Mouse (Mus musculus) frontal cortex, adult (tissue): ENCODE data around the gene Ccl17.

ENCODE experiments used
- ATAC-seq: cut with Nextera tagmentation; 2 replicates; pipeline ENCODE4 v1.9.2; 2017; ENCODE audit warnings: mild to moderate bottlenecking, moderate library complexity, mixed read lengths; ENCODE audit not compliant: low TSS enrichment

Gene Ccl17

DNA sequence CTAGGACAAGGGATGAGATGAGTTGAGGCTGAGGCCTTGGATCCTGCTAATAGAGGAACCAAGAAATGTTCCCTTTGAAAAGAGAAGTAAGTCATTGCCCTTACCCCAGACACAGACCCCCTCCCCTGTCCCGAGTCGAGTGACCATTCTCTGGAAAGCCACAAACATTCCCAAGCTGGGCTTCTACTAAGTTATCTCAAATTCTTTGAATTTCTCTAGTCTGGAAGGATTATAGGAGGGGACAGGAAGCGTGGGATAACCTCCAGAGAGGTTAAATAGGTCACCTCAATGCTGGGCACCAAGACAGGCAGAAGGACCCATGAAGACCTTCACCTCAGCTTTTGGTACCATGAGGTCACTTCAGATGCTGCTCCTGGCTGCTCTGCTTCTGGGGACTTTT lies at the start of gene Ccl17:
Gene Ccl17 (plus strand): TSS at position 301 of the 400 bp plus-strand sequence.
- no peak for ATAC-seq

DNA sequence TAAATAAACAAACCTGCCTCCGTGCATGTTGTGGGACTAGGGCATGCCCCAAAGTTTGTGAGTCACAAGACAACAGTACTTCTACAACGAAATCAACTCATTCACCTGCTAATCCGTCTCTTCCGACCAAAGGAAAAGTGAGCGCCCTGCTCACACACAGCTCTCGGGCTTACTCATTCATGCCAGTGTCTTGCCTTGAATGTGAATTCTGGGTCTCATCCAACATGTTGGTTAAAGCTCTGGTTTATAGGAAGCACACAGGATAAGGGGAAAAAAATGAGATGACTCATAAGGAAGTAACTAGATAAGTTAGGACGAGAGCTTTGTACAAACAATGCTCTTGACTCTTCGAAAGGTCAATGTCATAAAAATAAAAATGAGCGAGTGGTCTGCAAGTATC lies 43.2 kb upstream of the Ccl17 start:
- ATAC-seq = no peak

DNA sequence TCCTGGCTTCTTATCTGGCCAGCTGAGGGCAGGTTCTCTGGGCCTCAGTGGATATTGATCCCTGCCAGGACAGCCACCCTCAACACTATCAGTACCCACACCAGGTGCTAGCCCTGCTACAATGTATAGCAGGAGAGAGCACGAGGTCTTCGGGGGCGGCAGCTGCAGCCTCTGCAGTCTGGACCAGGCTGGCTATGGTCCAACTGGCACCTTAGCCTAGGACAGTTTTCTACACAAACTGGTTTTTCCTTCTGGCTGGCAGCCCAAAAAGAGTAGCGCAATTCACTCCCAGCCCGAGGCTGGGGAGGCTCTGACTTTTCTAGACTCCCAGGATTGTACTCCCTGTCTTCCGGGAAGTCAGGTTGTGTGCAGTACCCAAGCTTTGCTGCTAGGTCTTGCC lies 39.3 kb upstream of the Ccl17 start:
- ATAC-seq = no peak

DNA sequence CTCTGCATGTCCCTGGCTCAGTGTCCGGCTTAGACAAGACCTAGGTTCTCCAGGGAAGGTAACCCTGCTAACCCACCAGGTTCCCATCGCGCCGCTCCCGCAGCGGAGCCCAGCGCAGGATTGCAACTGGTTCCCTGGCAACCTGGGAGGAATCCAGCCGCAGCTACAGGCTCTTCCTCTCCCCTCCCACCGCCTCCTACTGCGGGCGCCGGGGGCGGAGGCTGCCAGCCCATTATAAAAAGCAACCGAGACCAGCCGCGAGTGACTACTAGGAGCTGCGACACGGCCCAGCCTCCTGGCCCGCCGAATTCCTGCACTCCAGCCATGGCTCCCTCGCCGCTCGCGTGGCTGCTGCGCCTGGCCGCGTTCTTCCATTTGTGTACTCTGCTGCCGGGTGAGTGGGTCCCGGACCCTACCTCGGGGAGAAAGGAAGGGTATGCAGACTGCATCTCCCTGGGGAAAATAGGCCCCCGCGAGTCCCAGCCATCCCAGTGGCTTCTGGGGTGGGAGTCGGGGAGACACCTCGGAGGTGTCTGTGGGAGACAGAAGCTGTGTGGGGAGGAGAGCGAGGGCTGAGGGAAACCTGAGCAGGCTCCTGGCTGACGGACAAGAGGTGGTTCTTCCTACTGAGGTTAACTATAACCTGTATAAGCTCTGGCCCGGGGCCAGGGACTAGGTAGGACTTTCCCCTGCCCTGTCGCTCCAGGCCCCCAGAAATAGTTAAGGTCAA lies 38.1 kb upstream of the Ccl17 start, which contains the start of gene Cx3cl1:
Gene Cx3cl1 (plus strand): TSS at position 69 of the 730 bp plus-strand sequence.
- peak; percentile 46 for ATAC-seq

DNA sequence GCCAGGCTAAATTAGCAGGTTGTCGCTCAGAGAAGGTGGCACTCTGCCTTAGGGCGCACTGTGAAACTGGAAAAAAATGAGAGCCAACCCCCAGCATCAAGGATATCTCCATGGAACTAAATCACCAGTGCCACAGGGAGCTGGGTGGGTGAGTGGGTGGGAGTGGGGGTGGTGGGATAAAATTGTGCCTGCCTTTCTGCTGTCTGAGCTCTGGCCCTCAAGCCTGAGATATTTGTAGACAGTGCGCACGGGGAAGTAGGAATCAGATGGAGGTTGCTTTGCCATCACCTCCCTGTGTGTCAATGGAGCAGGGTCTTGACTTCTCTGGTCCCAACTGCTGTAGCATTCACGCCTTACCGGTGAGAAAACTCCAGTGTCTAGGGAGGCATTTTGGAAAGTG lies 37.2 kb upstream of the Ccl17 start:
- peak; percentile 28 for ATAC-seq

DNA sequence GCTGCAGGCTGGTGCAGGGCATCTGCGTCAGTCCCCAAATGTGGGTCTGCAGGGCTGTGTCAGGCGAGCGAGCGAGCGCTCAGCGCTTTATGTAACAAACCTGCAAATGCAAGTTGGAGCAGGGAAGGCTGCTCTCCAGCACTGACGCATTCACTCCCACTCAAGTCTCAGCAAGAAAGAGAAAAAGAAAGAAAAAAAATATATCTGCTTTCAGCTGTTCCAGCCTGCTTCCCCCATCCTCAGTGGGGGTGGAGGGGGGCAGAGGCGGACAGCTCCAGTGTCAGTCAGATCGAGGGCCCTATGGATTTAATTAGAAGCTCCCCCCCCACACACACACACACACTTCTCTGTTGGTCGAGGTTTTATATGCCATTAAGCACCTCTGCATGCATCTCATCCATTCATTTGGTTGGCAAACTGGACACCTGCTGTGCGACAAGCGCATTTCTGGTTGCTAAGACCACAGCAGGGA lies 36.5 kb upstream of the Ccl17 start:
- peak; percentile 55 for ATAC-seq

DNA sequence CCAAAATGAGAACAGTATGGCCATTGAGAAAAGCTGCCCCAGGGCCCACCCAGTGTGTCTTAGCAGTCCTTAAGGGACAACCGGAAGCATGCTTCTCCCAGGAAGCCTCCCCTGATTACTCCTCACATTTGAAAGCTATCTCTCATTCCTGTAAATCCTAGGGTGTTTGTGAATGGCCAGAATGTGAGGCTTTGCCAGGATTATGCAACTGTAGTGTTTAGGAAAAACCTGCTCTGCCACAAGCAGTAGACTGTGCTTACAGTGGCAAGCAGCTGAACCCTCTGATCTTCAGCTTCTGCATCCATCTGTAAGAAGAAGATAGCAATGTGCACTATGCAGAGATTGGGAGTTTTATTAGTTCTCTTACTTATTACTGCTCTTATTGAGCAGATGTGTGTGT lies 35.7 kb upstream of the Ccl17 start:
- no peak for ATAC-seq

DNA sequence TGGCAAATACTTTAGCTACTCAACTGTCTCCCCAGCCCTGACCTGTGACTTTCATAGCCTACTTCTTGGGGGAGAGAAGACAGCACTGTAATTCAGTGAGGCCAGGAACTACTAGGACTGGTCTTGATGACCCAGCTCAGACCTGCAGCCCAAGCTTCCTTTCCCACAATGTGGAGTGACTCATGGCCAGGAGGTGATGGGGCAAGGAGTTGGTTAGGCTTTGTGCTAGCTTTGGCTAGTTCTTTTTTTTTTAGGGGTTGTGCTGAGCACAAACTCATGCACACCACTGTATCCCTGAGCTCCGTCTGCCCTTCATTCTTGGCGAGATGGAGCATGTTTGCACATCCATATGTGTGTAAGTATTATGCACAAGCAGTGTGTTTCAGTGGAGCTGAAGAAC lies 33.9 kb upstream of the Ccl17 start:
- no peak for ATAC-seq

DNA sequence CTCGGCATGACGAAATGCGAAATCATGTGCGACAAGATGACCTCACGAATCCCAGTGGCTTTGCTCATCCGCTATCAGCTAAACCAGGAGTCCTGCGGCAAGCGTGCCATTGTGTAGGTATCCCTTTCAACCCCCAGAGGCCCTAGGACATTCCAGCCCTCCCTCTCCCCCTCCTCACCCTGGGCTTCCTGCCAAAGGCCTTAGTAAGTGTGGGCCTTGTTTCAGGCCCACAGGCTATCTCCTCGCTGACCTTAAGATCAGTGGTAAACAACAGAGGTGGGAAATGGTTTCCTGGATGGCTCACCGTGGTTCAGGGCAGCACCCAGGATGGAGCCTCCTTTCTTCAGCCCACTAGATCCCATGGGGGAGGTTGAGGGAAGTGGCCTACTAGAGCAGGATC lies 32.2 kb upstream of the Ccl17 start:
- no peak for ATAC-seq

DNA sequence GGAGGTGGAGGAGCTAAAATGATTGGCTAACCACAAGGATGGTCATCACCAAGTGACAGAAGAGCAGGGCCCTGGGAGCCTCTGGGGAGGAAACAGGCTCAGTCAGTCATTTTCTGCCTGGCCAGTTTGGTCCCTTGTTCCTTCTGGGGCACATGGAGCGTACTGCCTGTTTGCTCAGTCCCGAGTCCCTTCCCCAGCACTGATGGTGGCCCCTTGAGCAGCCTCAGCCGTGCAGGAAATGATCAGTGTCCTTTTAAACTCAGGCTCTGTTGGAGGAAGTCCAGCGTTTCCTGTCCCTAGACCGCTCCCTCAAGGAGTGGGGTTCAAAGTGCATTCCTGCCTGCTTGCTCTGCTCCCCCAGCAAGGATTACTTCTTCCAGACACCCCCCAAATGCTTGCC lies 31.8 kb upstream of the Ccl17 start:
- no peak for ATAC-seq

DNA sequence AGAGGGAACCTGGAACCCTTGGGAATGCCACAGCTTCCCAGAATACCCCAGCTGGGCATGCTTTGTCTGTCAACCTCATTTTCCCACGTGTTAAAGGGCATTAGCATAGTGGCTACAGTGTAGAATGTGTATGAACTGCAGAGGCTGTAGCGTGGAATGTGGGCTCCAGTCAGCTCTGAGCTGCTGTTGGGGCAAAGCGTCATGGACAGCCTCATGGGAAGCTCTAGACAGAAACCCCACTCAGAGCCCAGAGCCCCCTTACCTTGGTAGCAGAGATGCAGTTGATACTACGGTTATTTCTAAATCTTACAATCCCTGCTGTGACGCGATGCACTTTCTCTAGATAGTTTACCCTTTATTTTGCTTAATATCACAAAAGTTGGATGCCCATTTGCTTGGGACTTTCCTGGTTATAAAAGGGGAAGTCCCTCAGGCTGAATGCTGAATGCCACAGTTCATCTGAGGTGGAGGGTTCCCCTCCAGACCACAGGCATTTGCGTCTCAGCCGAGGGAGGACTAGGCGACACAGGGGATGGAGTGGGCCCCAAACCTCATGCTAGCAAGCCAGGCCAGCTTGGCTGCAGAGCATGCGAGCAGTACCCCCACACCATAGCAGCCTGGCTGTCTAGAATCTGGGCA lies 31.2 kb upstream of the Ccl17 start:
- no peak for ATAC-seq

DNA sequence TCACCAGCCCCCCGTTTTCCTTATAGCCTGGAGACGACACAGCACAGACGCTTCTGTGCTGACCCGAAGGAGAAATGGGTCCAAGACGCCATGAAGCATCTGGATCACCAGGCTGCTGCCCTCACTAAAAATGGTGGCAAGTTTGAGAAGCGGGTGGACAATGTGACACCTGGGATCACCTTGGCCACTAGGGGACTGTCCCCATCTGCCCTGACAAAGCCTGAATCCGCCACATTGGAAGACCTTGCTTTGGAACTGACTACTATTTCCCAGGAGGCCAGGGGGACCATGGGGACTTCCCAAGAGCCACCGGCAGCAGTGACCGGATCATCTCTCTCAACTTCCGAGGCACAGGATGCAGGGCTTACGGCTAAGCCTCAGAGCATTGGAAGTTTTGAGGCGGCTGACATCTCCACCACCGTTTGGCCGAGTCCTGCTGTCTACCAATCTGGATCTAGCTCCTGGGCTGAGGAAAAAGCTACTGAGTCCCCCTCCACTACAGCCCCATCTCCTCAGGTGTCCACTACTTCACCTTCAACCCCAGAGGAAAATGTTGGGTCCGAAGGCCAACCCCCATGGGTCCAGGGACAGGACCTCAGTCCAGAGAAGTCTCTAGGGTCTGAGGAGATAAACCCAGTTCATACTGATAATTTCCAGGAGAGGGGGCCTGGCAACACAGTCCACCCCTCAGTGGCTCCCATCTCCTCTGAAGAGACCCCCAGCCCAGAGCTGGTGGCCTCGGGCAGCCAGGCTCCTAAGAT lies 30.5 kb upstream of the Ccl17 start:
- no peak for ATAC-seq

DNA sequence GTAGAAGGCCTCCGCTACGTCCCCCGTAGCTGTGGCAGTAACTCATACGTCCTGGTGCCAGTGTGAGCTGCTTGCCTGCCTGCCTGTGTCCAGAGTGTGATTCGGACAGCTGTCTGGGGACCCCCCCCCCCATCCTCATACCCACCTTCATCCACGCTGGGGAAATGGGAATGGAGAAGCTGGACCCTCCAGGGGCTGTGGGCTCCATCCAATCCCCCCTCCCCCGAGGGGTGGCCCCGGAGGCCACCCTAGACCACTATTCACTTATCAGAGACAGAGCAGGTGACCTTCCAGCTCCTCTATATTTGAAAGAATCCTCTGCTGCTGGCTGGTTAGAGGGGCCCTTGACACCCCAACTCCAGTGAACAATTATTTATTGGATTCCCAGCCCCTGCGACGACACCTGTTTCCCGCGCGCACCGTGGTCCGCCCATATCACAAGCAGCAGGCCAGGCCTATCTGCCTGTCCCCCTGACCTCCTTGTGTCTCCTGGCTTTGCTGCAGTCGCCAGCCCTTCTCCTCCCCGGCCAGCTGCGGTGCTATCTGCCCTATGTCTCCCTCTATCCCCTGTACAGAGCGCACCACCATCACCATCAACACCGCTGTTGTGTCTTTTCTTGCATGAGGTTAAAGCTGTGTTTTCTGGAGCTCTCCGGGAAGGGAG lies 29.6 kb upstream of the Ccl17 start:
- no peak for ATAC-seq

DNA sequence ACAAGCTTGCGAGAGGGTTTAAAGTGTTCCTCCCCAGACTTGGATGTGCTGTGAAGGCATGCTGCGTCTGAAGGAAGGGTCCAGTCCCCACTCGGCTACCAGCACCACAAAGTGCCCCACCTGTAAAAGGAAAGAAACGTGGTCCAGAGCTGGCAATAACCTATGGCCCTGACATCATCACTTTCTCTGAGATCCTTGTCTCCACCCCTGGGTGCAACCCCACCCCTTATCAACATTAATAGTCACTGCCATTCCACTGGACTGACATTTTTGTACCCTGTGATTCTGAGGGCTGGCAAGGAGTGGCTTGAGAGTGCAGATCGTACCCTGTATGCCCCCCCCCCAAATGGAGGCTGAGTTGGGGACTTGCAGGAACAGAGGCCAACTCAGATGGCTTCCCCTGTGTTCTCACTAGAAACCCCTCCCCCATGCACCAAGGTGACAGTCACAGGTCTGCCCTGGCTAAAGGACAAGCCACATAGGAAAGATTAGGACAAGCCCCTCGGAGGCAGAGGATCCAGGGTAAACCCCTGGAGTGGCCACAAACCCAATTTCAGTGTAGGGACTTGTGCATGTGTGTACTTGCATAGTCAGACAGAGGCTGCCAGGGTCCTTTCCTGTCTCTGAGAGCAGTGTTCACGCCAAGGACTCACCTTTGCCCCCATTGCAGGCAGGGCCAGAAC lies 29.0 kb upstream of the Ccl17 start:
- no peak for ATAC-seq

DNA sequence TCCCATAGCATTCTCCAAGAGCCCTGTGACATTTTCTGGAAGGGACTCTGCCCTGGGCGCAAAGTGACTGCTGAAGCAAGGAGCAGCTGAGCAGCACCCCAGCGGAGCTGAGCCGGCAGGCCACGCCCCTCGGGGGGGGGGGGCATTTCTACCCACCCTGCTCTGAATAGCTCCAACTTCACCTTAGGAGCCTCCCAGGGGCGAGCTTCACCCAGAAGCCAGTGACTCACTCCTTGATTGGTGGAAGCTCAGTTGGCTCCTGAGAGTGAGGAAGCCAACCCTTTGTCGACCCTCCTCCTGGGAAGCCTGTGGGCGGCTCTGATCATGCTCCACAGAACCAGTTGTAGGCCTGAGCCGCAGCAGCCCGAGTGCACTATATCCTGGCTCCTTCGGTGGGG lies 28.4 kb upstream of the Ccl17 start:
- peak; percentile 6; the same call in 1 of the 2 replicates for ATAC-seq

DNA sequence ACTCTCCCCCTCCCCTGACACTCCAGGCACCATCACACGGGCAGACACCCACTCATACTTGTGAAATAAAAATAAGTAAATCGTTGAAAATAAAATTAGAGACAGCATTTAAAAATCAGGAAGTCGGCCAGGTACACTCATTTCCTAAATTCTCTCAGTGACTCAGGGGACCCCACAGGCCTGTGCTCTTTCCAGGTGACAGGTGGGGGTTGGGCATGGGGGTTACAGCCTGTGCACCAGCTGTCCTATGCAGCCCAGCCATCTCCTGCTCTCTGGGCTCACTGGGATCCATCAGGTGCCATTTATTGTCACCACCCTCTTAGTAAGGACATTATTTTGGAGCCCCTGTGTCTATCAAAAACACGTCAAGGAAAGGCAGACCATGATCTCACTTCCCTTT lies 26.4 kb upstream of the Ccl17 start:
- ATAC-seq = no peak

DNA sequence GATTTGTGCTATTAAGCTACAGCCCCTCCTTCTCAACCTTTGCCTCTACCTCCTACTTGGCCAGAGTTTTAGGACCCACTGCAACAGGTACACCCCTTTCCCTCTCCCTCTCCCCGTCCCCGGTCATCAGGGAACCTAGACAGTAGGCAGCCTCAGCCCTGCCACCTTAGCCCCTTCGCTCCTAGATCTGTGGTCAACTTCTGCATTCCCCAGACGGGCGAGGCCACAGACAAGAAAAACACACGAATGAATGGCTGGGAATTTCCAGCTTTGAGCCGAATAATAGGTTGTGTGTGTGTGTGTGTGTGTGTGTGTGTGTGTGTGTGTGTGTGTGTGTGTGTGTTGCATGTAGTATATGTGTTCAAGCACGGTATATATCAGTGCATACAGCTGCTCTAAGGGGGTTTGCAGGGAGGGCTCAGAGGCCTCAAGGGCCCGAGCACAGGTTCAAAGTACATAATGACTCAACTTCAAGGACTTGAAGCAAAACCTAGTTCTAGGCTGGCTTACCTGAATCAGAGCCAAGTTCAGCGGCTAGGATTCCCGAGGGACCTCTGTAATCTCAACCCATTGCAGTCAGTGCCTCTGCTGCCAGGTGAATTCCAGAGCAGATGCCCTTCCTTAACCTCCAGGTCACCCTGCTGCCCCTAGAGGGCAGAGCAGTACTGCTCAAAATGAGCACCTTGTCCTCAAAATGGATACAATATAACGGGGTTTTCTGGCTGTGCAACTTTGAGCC lies 24.8 kb upstream of the Ccl17 start:
- no peak for ATAC-seq

DNA sequence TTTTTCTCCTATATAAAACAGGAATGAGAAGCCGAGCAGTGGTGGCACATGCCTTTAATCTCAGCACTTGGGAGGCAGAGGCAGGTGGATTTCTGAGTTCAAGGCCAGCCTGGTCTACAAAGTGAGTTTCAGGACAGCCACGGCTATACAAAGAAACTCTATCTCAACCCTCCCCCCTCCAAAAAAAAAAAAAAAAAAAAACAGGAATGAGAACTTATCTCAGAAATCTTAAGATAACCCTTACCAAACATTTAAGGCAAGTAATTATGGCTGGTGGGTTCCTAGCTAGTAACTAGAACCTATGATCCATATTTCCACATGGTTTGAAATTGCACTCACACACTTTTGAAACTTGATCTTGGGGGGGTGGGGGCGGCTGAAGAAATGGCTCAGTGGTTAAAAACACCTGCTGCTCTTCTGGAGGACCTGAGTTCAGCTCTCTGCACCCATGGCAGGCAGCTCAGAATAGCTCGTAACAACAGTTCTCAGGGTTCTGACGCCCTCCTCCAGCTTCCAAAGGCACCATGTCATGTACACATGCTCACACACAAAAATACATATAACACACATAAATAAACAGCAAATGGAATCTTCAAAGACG lies 24.2 kb upstream of the Ccl17 start:
- ATAC-seq = no peak

DNA sequence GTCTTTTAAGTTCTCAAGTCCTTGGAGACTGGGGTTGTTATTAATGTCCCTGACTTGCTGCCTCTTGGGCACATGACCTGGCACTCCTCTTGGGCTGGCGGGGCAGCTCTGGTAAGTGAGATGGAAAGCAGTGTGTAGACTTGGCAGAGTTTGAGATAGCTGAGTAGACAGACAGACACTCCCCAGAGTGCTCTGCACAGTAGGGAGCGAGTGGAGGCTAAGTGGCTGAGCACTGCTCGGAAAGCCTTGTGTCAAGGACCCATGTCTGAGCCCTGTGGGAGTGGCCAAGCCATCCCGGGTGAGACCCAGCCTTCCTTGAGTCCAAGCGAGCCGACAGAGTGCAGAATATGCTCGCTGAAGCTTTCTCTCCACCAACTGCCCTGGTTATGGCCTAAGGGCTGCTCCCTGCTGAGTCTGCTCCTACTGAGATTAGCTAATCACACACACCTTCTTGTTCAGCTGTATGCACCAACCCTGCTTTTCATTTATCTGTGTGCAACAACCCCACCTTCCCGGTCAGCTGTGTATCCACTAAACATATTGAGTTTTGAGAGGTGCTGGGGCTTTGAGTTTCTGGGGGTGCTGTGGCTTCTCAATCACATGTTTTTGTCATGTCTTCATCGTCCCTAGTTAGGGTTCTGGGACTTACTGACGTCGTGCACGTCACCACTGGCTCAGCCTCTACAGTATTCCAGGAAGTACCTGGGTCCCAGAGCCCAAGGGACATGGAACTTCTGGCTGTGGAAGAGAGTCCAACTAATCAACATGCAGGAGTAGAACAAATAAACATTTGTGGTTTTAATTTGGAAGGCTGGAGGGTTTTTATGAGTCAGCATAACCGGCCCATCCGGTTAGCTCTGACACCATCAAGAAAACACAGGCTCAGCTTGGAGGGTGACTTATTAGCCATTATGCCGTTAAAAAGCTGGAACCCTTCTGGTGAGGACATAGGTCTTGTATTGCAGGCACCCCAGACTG lies 22.4 kb upstream of the Ccl17 start:
- ATAC-seq = no peak
